Mouse (Mus musculus) heart, embryonic 11.5 days (tissue): ENCODE data around the gene Fcrla. TPM values are rescaled to one million over a fixed set of nuclear protein-coding genes. Genes with fewer than 3 reads are reported as not detected.

Experiments
- ATAC-seq: fragments of 200-750 bp; cut with Nextera tagmentation; replicated peaks from 2 replicates; pipeline ENCODE4 v1.8.0; 2017; ENCODE audit warnings: moderate library complexity; ENCODE audit not compliant: insufficient number of reproducible peaks, low FRiP score, low TSS enrichment
- H3K27ac ChIP-seq: fragments of 300-500 bp; sonication (generic); 2 replicates; pipeline ENCODE4 v1.5.1; 2014; ENCODE audit warnings: mild to moderate bottlenecking, low read depth, low read length
- H3K27me3 ChIP-seq: fragments of 300-500 bp; sonication (generic); 2 replicates; pipeline ENCODE4 v1.6.1; 2014; ENCODE audit warnings: mild to moderate bottlenecking, low read length, mixed read lengths; ENCODE audit not compliant: control insufficient read depth, insufficient read depth
- H3K36me3 ChIP-seq: fragments of 300-500 bp; sonication (generic); 2 replicates; pipeline ENCODE4 v1.6.1; 2014; ENCODE audit warnings: mild to moderate bottlenecking, low read length, moderate library complexity, mixed read lengths; ENCODE audit not compliant: control insufficient read depth, insufficient read depth
- H3K4me1 ChIP-seq: fragments of 300-500 bp; sonication (generic); 2 replicates; pipeline ENCODE4 v1.6.1; 2014; ENCODE audit warnings: low read length; ENCODE audit not compliant: control insufficient read depth, insufficient read depth
- H3K4me2 ChIP-seq: fragments of 300-500 bp; sonication (generic); 2 replicates; pipeline ENCODE4 v1.6.1; 2014; ENCODE audit warnings: mild to moderate bottlenecking, moderate library complexity
- H3K4me3 ChIP-seq: fragments of 300-500 bp; sonication (generic); 2 replicates; pipeline ENCODE4 v1.5.1; 2014; ENCODE audit warnings: low read depth, low read length
- H3K9ac ChIP-seq: fragments of 300-500 bp; sonication (generic); 2 replicates; pipeline ENCODE4 v1.6.1; 2014; ENCODE audit warnings: mild to moderate bottlenecking, low read depth, low read length, moderate library complexity
- H3K9me3 ChIP-seq: fragments of 300-500 bp; sonication (generic); replicated peaks from 2 replicates; pipeline ENCODE4 v1.6.1; 2016; ENCODE audit warnings: low read length; ENCODE audit not compliant: control insufficient read depth
- WGBS: fragments of 180-500 bp; shearing (Covaris S2); extraction: QIAGEN DNeasy Blood & Tissue Kit; methylation state at CpG from one replicate; pipeline ENCODE4 v1.1.7; 2014; ENCODE audit not compliant: insufficient replicate concordance; 5-methylcytosine and 5-hydroxymethylcytosine counted together
- polyA plus RNA-seq: library from polyadenylated mRNA; unstranded; fragments of >200 nt; fragmentation: Nextera tagmentation; extraction: Ambion mirVana; gene quantifications from 2 replicates; pipeline ENCODE4 v1.2.1, GENCODE M21; 2014

Gene Fcrla
- polyA plus RNA-seq, 1 experiment from 2014 or later, result 0.36 TPM

GRCm38 (mm10) chr1:170924485-170924884 is 2.9 kb downstream of the Fcrla start:
- H3K27me3 ChIP-seq, result 0 out of 2 replicates have a peak, but pooled peaks cover 4% of the 10 kb centered on the region
- no peaks in the 10 kb centered on the region for H3K36me3 ChIP-seq
- WGBS, result 54% methylated on average over 6 of the region's 6 CpGs
- ATAC-seq, result no peak
- no peaks in the 10 kb centered on the region for H3K9me3 ChIP-seq
- H3K4me1 ChIP-seq, result no peaks in the 10 kb centered on the region
- H3K9ac ChIP-seq, result no peak overlapping the region
- H3K4me3 ChIP-seq, result no peak overlapping the region
- H3K4me2 ChIP-seq, result no peak overlapping the region; the same call in 1 of the 2 replicates
- no peak overlapping the region for H3K27ac ChIP-seq

DNA sequence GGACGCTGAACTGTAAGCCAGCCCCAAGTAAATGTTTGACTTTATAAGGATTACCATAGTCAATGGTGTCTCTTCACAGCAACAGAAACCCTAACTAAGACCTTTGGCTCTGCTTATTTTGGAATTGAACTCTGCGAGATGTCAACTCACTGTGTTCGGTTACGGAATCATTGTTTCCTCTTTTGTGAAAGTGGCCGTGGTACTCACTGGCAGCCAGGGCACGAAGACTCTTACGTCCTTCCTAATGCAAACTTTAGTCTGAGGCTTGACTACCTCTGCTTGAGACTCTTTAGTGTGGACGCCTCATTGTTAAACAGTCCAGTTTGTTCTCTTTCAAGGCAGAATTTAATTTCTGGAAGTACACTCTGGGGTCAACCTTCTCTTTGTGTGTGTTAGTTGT is 8.1 kb downstream of the Fcrla start:
- no peak for ATAC-seq
- no peaks in the 10 kb centered on the region for H3K36me3 ChIP-seq
- no peak overlapping the region for H3K9ac ChIP-seq
- no peak overlapping the region for H3K27ac ChIP-seq
- peaks cover 4% of the 10 kb centered on the region; the same call in 1 of the 2 replicates for H3K27me3 ChIP-seq
- no peak overlapping the region for H3K4me3 ChIP-seq
- H3K9me3 ChIP-seq, result no peaks in the 10 kb centered on the region
- WGBS, result 91% methylated on average over 8 of the region's 8 CpGs
- no peak overlapping the region for H3K4me2 ChIP-seq
- no peaks in the 10 kb centered on the region for H3K4me1 ChIP-seq

- H3K9me3 ChIP-seq, result no peaks in the 10 kb centered on the region
- no peaks in the 10 kb centered on the region for H3K36me3 ChIP-seq
- WGBS, result 23% methylated on average over 5 of the region's 5 CpGs
- H3K4me1 ChIP-seq, result no peaks in the 10 kb centered on the region
- ATAC-seq, result peak; percentile 75; the same call in 1 of the 2 replicates
- peaks cover 12% of the 10 kb centered on the region for H3K27me3 ChIP-seq
- H3K4me3 ChIP-seq, result no peak overlapping the region
- H3K9ac ChIP-seq, result no peak overlapping the region
- no peak overlapping the region for H3K4me2 ChIP-seq
- 0 out of 2 replicates have a peak overlapping the region, but pooled peaks have one; percentile 35 for H3K27ac ChIP-seq
These were observed 11.7 kb downstream of the Fcrla start for GRCm38 (mm10) chr1:170915657-170916056.

DNA sequence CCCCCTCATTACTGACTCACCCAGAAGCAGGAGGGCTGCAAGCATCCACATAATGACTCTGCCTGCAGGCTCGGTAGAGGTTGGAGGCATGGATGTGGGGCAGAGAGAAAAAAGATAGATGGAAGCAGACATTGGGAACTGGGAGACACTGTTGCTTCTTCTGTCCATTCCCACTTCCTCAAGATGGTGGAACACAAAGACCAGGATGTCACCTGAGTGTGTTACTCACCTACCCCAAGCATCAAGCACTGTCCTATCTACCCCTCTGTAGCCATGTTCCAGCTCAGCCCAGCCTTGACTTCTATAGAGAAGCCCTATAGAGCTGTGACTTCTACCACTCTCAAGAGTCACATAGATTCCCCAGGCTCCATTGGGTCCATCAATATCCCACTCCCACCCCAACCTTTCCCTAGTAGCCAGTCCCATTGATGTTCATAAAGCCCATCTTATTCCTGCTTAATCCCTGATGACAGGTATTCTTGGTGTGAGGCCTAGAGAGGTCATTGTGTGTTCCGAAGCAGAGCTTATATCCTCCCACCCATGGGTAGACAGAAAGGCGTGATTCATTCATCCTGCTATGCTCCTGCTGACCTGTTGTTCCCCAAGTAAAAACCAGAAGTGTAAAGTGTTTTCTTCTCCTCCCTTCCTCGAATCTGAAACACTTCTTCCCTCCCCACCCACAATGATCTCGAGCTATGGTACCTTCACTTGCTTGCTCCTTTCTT is 14.3 kb downstream of the Fcrla start, which contains the start of gene Fcrlb:
Fcrlb (minus strand) TSS at position 51 of the 725 bp plus-strand sequence.
- Histone ChIP-seq H3K36me3 (no peaks in the 10 kb centered on the region), H3K27ac (no peak within 1 kb of the TSS), H3K4me3 (no peak within 1 kb of the TSS), H3K9me3 (no peaks in the 10 kb centered on the region), H3K27me3 (peaks cover 32% of the 10 kb centered on the region), H3K9ac (no peak within 1 kb of the TSS), H3K4me2 (no peak within 1 kb of the TSS), H3K4me1 (peaks cover 2% of the 10 kb centered on the region)
- ATAC-seq, result no peak
- 62% methylated on average over 5 of the region's 5 CpGs for WGBS

DNA sequence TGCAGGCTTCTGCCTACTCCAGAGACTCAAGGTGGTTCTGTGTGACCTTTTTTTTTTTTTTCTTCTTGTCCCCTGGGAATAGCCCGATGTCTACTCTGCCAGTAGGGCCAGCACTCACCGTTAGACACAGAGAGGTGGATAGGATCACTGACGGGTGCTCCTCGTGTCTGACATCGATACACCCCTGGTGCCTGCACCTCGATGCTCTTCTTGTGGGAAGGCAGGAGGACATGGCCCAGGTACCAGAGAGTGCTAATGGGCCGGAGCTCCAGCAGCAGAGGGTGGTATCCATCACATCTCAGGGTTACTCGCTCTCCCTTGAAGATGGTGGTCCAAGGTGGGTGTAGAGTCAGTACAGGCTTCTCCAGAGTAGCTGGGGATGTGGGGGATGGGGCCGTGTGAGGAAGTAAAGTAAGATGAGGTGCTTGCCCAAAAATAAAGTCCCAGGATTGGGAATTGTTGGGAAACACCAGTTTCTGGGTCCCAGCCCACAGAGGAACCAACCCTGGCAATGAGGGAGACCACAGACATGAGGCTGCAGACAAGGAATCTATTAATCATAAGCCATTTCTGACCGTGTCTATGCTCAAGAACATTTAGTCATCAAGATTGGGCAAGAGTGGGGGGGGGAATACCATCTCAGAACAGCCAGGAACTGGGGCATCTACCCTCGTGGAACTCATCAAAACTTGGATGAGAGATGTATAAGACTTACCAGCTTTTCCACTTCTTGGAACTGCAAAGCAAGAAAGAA is 15.3 kb downstream of the Fcrla start:
- no peaks in the 10 kb centered on the region for H3K36me3 ChIP-seq
- H3K9ac ChIP-seq, result no peak overlapping the region
- peaks cover 5% of the 10 kb centered on the region for H3K4me1 ChIP-seq
- WGBS, result 73% methylated on average over 11 of the region's 11 CpGs
- no peak overlapping the region for H3K4me3 ChIP-seq
- peaks cover 42% of the 10 kb centered on the region for H3K27me3 ChIP-seq
- no peak overlapping the region for H3K27ac ChIP-seq
- H3K4me2 ChIP-seq, result no peak overlapping the region
- no peak for ATAC-seq
- H3K9me3 ChIP-seq, result no peaks in the 10 kb centered on the region

DNA sequence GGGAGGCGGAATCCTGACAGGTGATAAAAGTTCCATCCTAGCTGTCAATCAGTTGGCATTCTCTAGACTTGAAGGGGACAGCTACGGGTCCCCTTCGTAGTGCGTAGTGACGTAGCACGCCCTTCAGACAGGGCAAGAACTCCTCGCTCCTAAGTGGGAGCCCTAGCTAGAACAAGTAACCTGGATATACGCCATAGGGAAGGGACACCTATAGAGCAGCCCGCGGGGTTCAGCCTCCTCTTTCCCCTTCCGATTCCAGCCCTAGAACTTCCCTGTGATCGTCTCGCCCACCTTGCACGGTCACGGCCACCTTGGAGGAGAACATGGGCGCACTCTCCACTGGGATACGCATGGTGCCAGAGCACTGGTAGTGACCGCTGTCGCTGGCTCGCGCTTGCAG is 19.0 kb downstream of the Fcrla start:
- H3K36me3 ChIP-seq, result no peaks in the 10 kb centered on the region
- peaks cover 62% of the 10 kb centered on the region for H3K27me3 ChIP-seq
- peak overlapping the region; percentile 47 for H3K4me3 ChIP-seq
- H3K27ac ChIP-seq, result no peak overlapping the region
- 4% methylated on average over 21 of the region's 21 CpGs for WGBS
- H3K4me2 ChIP-seq, result peak overlapping the region; percentile 91
- H3K9me3 ChIP-seq, result no peaks in the 10 kb centered on the region
- H3K9ac ChIP-seq, result no peak overlapping the region
- no peak for ATAC-seq
- peaks cover 5% of the 10 kb centered on the region for H3K4me1 ChIP-seq

GRCm38 (mm10) chr1:170907456-170908191 is 19.8 kb downstream of the Fcrla start:
- WGBS, result 1% methylated on average over 68 of the region's 71 CpGs
- peak overlapping the region; percentile 50; the same call in 1 of the 2 replicates for H3K9ac ChIP-seq

GRCm38 (mm10) chr1:170907111-170907455 is 20.3 kb downstream of the Fcrla start:
- H3K36me3 ChIP-seq, result no peaks in the 10 kb centered on the region
- H3K27ac ChIP-seq, result no peak overlapping the region
- H3K27me3 ChIP-seq, result peaks cover 57% of the 10 kb centered on the region
- peaks cover 5% of the 10 kb centered on the region for H3K4me1 ChIP-seq
- H3K9me3 ChIP-seq, result no peaks in the 10 kb centered on the region
- H3K9ac ChIP-seq, result no peak overlapping the region
- no peak for ATAC-seq
- 24% methylated on average over 11 of the region's 11 CpGs for whole genome bisulfite sequencing
- H3K4me3 ChIP-seq, result peak overlapping the region; percentile 47
- H3K4me2 ChIP-seq, result peak overlapping the region; percentile 91

More at GRCm38 (mm10) chr1:170907456-170908191, 19.8 kb downstream of the Fcrla start:
- Histone ChIP-seq H3K9me3 (no peaks in the 10 kb centered on the region), H3K36me3 (no peaks in the 10 kb centered on the region), H3K4me2 (peak overlapping the region; percentile 91), H3K27me3 (peaks cover 58% of the 10 kb centered on the region), H3K4me3 (peak overlapping the region; percentile 47), H3K27ac (no peak overlapping the region), H3K4me1 (peaks cover 5% of the 10 kb centered on the region)
- ATAC-seq, result peak; percentile 59; the same call in 1 of the 2 replicates
